Mouse (Mus musculus): ENCODE results near the gene Plp2. TPM values are rescaled to one million over a fixed set of nuclear protein-coding genes. Genes with fewer than 3 reads are reported as not detected.
A peak's percentile ranks its signal among the peaks of the same experiment; 100 is the strongest.

Gene Plp2
- polyA plus RNA-seq, 1 experiment from 2014 or later, result 188 TPM

DNA sequence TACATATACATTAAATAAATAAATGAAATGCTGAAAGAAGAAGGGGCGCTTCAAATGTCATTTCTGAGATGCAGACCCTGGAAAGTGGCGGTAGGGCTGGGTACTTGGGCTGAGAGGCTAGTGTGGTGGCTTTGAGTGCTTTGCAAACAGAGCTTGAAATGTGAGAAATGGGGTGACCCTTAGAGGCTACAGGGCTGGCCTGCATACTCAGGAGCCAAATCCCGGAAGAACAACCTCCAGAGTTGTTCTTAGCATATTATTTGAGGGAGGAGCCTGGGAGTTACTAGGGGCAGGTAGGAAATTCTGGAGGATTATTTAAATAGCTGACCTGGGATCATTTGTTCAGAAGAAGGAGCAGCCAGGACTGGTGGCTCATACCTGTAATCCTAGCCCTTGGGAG lies 19.3 kb upstream of the Plp2 start:
- H3K4me3 ChIP-seq (ENCODE audit: low read depth, low read length), result no peak overlapping the region
- 45% methylated on average over 3 of the region's 3 CpGs for WGBS
- H3K9me3 ChIP-seq (ENCODE audit: low read depth, low read length), result no peaks in the 10 kb centered on the region
- no peak overlapping the region for H3K4me2 ChIP-seq
- H3K4me1 ChIP-seq (ENCODE audit: insufficient read depth), result no peaks in the 10 kb centered on the region
- no peak for TF ChIP-seq CTCF (IDR thresholded peaks at IDR 0.05; ENCODE audit: low read depth)
- no peak overlapping the region for H3K27ac ChIP-seq (ENCODE audit: low read depth)
- peak; percentile 26 for DNase-seq
- peak; percentile 73; the same call in 1 of the 2 replicates for ATAC-seq (ENCODE audit: insufficient read depth)
- H3K36me3 ChIP-seq (ENCODE audit: insufficient read depth), result no peaks in the 10 kb centered on the region
- H3K27me3 ChIP-seq (ENCODE audit: insufficient read depth, low read length), result no peaks in the 10 kb centered on the region
- H3K9ac ChIP-seq, result no peak overlapping the region

DNA sequence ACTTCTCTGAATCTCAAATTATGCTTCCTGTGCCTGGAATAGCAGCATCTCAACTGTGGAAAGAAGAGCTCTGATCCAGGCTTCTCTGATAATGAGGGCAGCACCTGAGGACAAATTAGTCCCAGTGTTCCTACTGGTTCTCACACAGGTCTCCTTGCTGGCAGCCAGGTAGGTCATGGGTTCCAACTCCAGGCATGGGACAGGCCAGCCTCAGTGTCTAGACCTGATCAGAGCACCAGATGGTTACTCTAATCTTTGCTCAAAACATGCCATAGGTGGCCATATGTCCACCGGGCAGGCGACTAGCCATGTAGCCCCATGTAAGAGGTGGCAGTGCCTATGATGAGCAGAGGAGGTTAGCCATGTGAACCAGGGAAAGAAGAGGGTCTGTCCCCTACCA lies 17.1 kb upstream of the Plp2 start:
- DNase-seq, result no peak
- TF ChIP-seq CTCF (IDR thresholded peaks at IDR 0.05; ENCODE audit: low read depth), result no peak
- H3K4me2 ChIP-seq, result no peak overlapping the region
- no peak overlapping the region for H3K27ac ChIP-seq (ENCODE audit: low read depth)
- no peaks in the 10 kb centered on the region for H3K9me3 ChIP-seq (ENCODE audit: low read depth, low read length)
- WGBS, result 90% methylated on average over 2 of the region's 2 CpGs
- no peak overlapping the region for H3K9ac ChIP-seq
- ATAC-seq (ENCODE audit: insufficient read depth), result no peak
- H3K4me1 ChIP-seq (ENCODE audit: insufficient read depth), result no peaks in the 10 kb centered on the region
- H3K27me3 ChIP-seq (ENCODE audit: insufficient read depth, low read length), result no peaks in the 10 kb centered on the region
- no peaks in the 10 kb centered on the region for H3K36me3 ChIP-seq (ENCODE audit: insufficient read depth)
- H3K4me3 ChIP-seq (ENCODE audit: low read depth, low read length), result no peak overlapping the region

DNA sequence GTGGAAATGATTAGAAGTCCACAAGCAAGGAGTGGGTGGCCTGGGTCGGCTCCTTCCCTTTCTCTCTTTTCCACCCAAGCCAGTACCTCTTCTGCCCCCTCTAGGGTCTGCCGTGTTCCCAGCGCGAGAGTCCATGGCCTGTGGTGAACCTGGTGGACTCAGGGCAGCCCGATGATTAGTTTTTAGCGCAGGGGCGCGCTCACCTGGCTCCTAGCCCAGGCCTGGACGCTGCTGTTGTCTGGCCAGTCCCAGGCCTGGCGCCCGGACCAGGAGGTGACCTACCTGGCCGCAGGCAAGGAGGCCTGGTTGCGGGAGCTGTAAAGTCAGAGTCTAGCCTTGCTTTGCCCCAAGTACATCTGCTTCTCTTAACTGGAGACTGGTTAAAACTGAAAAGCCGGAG lies 9.7 kb upstream of the Plp2 start, which contains the start of gene Magix:
Magix (minus strand) TSS at position 388 of the 400 bp plus-strand sequence.
- Histone ChIP-seq H3K4me3 (ENCODE audit: low read depth, low read length) (peak within 1 kb of the TSS; percentile 21), H3K4me1 (ENCODE audit: insufficient read depth) (no peaks in the 10 kb centered on the region), H3K4me2 (peak within 1 kb of the TSS; percentile 58), H3K36me3 (ENCODE audit: insufficient read depth) (no peaks in the 10 kb centered on the region), H3K9ac (no peak within 1 kb of the TSS), H3K27ac (ENCODE audit: low read depth) (no peak within 1 kb of the TSS), H3K27me3 (ENCODE audit: insufficient read depth, low read length) (no peaks in the 10 kb centered on the region), H3K9me3 (ENCODE audit: low read depth, low read length) (no peaks in the 10 kb centered on the region)
- WGBS, result 63% methylated on average over 14 of the region's 14 CpGs
- DNase-seq (no peak), ATAC-seq (ENCODE audit: insufficient read depth) (no peak)
- TF ChIP-seq CTCF (IDR thresholded peaks at IDR 0.05; ENCODE audit: low read depth), result no peak

DNA sequence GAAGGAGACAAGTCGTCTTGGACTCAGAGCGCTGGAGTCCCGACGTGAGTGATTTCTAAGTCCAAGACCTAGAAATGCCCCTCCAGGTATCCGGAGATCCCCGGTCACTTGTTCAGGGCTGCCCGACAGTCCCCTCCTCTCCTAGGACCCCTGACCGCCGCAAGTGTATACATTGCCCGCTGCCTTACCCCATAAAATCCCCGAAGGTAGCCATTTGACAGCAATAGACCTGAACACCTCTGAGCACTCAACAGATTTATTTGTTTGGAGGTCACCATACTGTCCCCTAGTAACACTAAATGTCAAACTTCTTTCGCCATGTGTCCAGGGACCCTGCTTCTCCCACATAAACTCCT lies 8.8 kb upstream of the Plp2 start:
- Histone ChIP-seq H3K27ac (ENCODE audit: low read depth) (no peak overlapping the region), H3K36me3 (ENCODE audit: insufficient read depth) (no peaks in the 10 kb centered on the region), H3K4me1 (ENCODE audit: insufficient read depth) (no peaks in the 10 kb centered on the region), H3K4me3 (ENCODE audit: low read depth, low read length) (peak overlapping the region; percentile 21), H3K9ac (no peak overlapping the region), H3K27me3 (ENCODE audit: insufficient read depth, low read length) (no peaks in the 10 kb centered on the region), H3K9me3 (ENCODE audit: low read depth, low read length) (no peaks in the 10 kb centered on the region), H3K4me2 (peak overlapping the region; percentile 58)
- no peak for TF ChIP-seq CTCF (IDR thresholded peaks at IDR 0.05; ENCODE audit: low read depth)
- DNase-seq, result no peak
- 29% methylated on average over 11 of the region's 12 CpGs for WGBS
- ATAC-seq (ENCODE audit: insufficient read depth), result no peak

DNA sequence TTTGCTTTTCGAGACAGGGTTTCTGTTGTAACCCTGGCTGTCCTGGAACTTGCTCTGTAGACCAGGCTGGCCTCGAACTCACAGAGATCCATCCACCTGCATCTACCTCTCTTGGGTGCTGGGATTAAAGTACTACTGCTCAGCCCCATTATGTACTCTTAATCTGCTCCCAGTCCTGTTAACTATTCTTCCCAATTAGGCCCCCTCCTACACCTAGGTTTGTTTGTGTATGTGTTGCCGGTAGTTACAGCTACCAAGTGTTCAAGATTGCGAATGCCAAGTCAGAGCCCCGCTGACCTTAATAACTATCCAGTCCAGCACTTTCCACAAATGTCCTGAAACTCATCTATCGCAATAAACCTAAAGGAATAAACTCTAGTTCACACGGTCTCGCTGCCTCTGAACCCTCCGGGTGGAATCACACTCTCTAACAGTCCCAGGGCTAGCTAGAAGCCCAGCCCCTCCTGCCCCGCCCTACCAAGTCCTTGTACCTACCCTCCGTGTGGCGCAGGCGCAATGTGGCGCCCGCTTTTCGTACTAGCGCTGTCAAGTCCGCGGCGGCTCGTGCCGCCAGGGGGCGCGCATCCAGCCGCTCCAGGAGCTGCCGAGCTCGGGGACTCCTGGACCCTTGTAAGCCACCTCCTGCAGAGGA lies 8.3 kb upstream of the Plp2 start:
- WGBS, result 8% methylated on average over 27 of the region's 27 CpGs
- Histone ChIP-seq H3K9ac (no peak overlapping the region), H3K27ac (ENCODE audit: low read depth) (no peak overlapping the region)

DNA sequence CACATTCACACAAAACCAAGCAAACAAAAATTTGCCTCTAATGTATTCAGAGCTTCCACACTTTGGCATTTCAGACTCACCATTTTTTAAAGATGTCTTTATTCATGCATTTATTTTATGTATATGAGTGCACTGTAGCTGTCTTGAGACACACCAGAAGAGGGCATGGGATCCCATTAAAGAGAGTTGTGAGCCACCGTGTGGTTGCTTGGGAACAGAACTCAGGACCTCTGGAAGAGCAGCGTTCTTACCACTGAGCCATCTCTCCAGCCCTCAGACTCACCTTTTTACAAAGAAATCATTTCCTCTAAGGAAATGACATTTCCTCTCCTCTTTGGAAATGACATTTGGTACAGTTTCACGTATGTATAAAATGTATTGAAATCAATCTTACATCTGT lies 7.8 kb upstream of the Plp2 start:
- Histone ChIP-seq H3K27ac (ENCODE audit: low read depth) (no peak overlapping the region), H3K9ac (no peak overlapping the region), H3K4me2 (no peak overlapping the region), H3K36me3 (ENCODE audit: insufficient read depth) (no peaks in the 10 kb centered on the region), H3K4me3 (ENCODE audit: low read depth, low read length) (no peak overlapping the region), H3K27me3 (ENCODE audit: insufficient read depth, low read length) (no peaks in the 10 kb centered on the region), H3K4me1 (ENCODE audit: insufficient read depth) (no peaks in the 10 kb centered on the region), H3K9me3 (ENCODE audit: low read depth, low read length) (no peaks in the 10 kb centered on the region)
- TF ChIP-seq CTCF (IDR thresholded peaks at IDR 0.05; ENCODE audit: low read depth), result peak; percentile 22; the same call in 1 of the 2 replicates
- ATAC-seq (ENCODE audit: insufficient read depth) (no peak), DNase-seq (no peak)
- WGBS, result 32% methylated on average over 3 of the region's 3 CpGs

More for the DNA sequence above, 8.3 kb upstream of the Plp2 start:
- Histone ChIP-seq H3K36me3 (ENCODE audit: insufficient read depth) (no peaks in the 10 kb centered on the region), H3K9me3 (ENCODE audit: low read depth, low read length) (no peaks in the 10 kb centered on the region), H3K4me3 (ENCODE audit: low read depth, low read length) (peak overlapping the region; percentile 21), H3K4me2 (peak overlapping the region; percentile 58), H3K27me3 (ENCODE audit: insufficient read depth, low read length) (no peaks in the 10 kb centered on the region), H3K4me1 (ENCODE audit: insufficient read depth) (no peaks in the 10 kb centered on the region)
- ATAC-seq (ENCODE audit: insufficient read depth) (peak; percentile 98), DNase-seq (peak; percentile 94)
- TF ChIP-seq CTCF (IDR thresholded peaks at IDR 0.05; ENCODE audit: low read depth), result peak; percentile 85

DNA sequence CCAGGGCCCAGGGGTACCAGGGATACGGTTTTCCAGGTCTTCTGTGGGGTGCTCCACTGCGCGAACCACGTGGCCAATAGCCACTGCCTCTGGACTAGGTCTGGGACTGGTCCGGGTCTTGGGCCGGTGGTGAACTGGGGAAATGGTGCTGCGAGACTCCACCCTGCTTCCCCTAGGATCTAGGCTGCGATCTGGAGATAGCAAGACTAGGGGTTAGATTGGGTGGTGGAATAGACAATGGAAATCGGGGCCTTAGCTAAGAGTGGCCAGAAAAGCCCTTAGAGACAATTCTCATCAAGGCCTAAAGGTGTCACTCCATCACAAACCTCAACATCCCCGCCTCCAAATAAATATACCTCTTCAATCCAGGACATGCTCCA lies 3.8 kb upstream of the Plp2 start:
- Histone ChIP-seq H3K4me2 (peak overlapping the region; percentile 57), H3K36me3 (ENCODE audit: insufficient read depth) (no peaks in the 10 kb centered on the region), H3K9me3 (ENCODE audit: low read depth, low read length) (no peaks in the 10 kb centered on the region), H3K9ac (no peak overlapping the region), H3K27me3 (ENCODE audit: insufficient read depth, low read length) (no peaks in the 10 kb centered on the region), H3K4me1 (ENCODE audit: insufficient read depth) (no peaks in the 10 kb centered on the region), H3K27ac (ENCODE audit: low read depth) (no peak overlapping the region), H3K4me3 (ENCODE audit: low read depth, low read length) (peak overlapping the region; percentile 22)
- WGBS, result 37% methylated on average over 10 of the region's 10 CpGs
- TF ChIP-seq CTCF (IDR thresholded peaks at IDR 0.05; ENCODE audit: low read depth), result no peak
- ATAC-seq (ENCODE audit: insufficient read depth) (no peak), DNase-seq (no peak)
